Mouse (Mus musculus): ENCODE data around the gene Hoxb4.

Hoxb4 gene

GRCm38 (mm10) chr11:96350791-96351190 lies 32.7 kb downstream of the Hoxb4 start:
- DNase-seq (ENCODE audit: low spot score) = no peak

DNA sequence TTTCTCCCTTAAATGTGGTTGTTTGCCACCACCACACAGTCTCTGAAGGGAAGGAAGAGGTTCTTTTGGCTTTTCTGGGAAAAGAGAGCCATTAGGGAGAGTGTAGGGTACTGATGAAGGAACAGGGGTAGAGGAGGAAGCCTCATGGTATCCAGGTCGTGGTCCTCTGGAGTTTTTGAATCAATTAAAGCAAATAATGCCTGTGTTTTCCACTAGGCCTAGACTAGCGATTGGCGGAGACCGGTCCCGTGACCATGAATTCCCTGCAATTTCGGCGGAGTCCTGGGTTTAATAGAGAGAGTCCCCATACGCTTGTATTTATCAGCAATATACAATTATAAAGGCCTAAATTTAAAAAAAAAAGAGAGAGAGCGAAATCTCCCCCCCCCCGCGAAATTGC lies 33.2 kb downstream of the Hoxb4 start:
- no peak for DNase-seq (ENCODE audit: low spot score)

- no peak for DNase-seq (ENCODE audit: low spot score)
Observed at GRCm38 (mm10) chr11:96351831-96352230, 33.8 kb downstream of the Hoxb4 start.

DNA sequence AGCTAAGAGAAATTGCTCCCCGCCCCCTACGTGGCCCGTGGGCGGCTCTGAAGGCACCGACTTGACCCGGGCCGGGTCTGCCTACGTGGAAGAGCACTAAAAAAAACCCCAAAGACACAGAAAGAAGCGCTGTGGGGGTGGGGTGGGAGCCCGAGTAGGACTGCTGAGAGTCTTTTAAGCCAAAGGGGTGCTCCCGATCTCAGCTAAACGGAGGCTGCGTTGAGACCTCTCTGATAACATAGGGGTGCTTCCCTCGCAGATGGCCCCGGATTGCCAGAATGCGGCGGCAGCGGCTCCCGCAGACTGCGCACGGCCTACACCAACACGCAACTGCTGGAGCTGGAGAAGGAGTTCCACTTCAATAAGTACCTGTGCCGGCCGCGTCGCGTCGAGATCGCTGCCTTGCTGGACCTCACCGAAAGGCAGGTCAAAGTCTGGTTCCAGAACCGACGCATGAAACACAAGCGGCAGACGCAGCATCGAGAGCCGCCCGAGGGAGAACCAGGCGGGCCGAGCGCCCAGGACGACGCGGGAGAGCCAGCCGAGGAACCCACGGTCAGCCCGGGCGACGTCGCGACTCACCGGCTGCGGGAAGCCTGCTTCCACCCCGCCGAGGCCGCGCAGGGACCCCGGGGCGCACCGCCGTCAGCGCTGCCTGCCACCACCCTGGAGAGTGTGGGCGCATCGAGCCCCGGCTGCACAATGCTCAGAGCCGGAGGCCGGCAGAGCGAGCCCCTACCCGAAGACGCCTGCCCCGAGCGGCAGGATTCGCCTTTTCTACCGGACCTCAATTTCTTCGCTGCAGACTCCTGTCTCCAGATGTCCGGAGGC lies 34.8 kb downstream of the Hoxb4 start:
- DNase-seq (ENCODE audit: low spot score) = no peak

DNA sequence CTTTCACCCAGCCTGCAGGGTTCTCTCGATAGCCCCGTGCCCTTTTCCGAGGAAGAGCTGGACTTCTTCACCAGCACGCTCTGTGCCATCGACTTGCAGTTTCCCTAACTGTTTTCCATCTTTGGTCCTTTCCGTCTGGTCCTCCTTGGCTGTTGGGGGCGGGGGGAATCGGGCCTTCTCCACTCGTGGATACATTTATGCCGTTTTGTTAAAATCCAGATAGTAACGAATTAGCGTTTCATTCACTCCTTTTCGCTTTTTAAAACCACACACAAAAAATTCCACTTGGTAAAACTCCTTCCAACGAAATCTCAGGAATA lies 35.4 kb downstream of the Hoxb4 start:
- DNase-seq (ENCODE audit: low spot score) = no peak

- DNase-seq (ENCODE audit: low spot score) = no peak
Observed at GRCm38 (mm10) chr11:96353939-96354338, 35.9 kb downstream of the Hoxb4 start.

DNA sequence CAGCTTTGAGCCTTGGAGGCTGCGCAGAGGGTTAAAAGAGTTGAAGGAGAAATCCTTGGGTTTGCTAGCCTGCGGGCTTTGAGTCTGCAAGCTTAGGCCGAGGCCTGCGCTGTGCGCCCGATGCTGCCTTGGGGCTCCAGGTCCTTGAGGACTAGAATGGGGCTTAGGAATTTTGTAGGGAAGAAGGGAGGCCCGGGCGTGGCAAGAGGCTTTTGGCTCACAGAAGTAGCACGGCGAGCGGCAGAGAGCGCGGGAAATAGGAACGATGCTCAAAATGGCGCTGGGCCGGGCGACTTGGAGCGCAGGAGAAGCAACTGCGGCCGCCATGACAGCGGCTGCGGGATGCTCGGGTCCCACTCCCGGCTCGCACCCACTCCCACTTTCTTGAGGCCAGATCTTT lies 36.3 kb downstream of the Hoxb4 start:
- DNase-seq (ENCODE audit: low spot score) = no peak

GRCm38 (mm10) chr11:96354801-96355311 lies 36.8 kb downstream of the Hoxb4 start:
- DNase-seq (ENCODE audit: low spot score) = no peak

DNA sequence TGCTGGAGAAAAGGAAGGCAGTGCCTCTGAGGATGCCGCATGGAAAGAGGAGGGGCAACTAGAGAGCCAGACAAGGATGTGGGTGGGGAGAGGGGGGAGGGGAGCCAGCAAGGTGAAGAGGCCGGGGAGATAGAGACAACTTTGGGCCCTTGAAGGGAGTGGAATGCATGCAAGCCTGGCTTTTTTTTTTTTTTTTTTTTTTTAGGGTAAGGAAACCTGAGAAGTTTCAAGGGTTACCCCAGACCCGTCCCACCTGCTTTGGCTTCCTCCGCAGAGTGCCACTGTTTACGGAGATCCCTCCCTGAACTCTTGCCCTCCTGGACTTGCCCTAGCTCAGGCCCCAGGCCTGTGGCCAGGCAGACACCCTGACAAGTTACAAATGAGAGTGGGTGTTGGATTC lies 45.7 kb downstream of the Hoxb4 start:
- DNase-seq (ENCODE audit: low spot score) = no peak

DNA sequence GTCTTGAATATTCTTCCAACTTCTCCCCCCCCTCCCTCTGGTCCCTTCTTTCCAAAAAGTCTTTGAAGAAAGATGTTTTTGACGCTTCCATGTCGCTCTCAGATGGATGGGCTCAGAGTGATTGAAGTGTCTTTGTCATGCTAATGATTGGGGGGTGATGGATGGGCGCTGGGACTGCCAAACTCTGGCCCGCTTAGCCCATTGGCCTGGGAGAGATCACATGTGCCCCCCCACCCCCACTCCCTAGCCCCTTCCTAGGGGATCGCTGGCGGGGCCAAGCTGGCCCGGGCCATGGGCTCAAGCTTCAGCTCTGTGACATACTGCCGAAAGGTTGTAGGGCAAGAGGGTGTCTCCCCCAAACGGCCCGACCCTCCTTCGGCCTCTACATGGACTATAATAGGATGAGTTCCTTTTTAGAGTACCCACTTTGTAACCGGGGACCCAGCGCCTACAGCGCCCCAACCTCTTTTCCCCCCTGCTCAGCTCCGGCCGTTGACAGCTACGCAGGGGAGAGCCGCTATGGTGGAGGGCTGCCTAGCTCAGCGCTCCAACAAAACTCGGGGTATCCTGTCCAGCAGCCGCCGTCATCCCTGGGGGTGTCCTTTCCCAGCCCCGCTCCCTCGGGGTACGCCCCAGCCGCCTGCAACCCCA lies 47.5 kb downstream of the Hoxb4 start, which contains the start of gene Hoxb1:
Hoxb1 (plus strand) TSS at position 312 of the 651 bp plus-strand sequence.
- no peak for DNase-seq (ENCODE audit: low spot score)

- DNase-seq (ENCODE audit: low spot score) = no peak
Observed at GRCm38 (mm10) chr11:96366092-96367041, 48.3 kb downstream of the Hoxb4 start.

- DNase-seq (ENCODE audit: low spot score) = no peak
Observed at GRCm38 (mm10) chr11:96367141-96367540, 49.1 kb downstream of the Hoxb4 start.

GRCm38 (mm10) chr11:96368686-96369085 lies 50.6 kb downstream of the Hoxb4 start:
- no peak for DNase-seq (ENCODE audit: low spot score)

DNA sequence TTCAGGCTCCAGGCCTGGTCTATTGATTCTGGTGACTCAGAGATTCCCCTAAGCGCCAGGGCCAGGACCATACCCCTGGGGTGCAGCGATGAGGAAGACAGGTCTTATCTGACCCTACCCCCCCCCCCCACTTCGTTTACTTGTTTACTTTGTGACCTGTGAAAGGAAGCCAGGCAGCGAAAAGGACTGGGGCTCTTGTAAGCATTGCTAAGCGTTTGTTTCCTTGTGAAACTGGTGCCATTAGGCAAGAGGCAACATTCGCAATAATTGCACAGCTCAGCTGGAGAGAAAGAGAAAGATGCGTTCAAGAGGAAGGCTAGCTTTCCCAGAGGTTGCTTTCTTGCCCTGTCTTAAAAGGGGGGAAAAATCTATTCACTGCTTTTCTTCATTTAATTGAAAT lies 51.1 kb downstream of the Hoxb4 start:
- DNase-seq (ENCODE audit: low spot score) = no peak

Measured in layer of hippocampus, adult 9-10 months (tissue).